Mouse (Mus musculus): ENCODE data around the gene Mrnip.

GRCm38 (mm10) chr11:50211322-50212059, 37.2 kb downstream of the Mrnip start:
- TF ChIP-seq GATA1 (IDR thresholded peaks at IDR 0.05; ENCODE audit: low read length) (no peak), TAL1 (IDR thresholded peaks at IDR 0.05; ENCODE audit: low read length) (no peak)
